Mouse (Mus musculus): ENCODE results near the gene Fam227a. TPM values are rescaled to one million over a fixed set of nuclear protein-coding genes. Genes with fewer than 3 reads are reported as not detected.

Fam227a gene
- total RNA-seq, 2 experiments from 2014 or later, result 12.3 to 13.1 TPM

- TF ChIP-seq CTCF (conservative IDR thresholded peaks at IDR 0.05), result no peak
- DNase-seq (ENCODE audit: low spot score in 2 of 2), result no peak
- Histone ChIP-seq H3K4me3 (no peak overlapping the region), H3K27ac (no peak overlapping the region)
Observed at GRCm38 (mm10) chr15:79619770-79620414, 38.9 kb downstream of the Fam227a start.

- no peak for TF ChIP-seq CTCF (conservative IDR thresholded peaks at IDR 0.05)
- no peak for DNase-seq (ENCODE audit: low spot score in 2 of 2)
- H3K27ac ChIP-seq, result no peak overlapping the region
- no peak overlapping the region for H3K4me3 ChIP-seq
Observed at GRCm38 (mm10) chr15:79618456-79618855, 40.3 kb downstream of the Fam227a start.

GRCm38 (mm10) chr15:79617135-79617534 is 41.6 kb downstream of the Fam227a start:
- Histone ChIP-seq H3K4me3 (no peak overlapping the region), H3K27ac (no peak overlapping the region)
- no peak for TF ChIP-seq CTCF (conservative IDR thresholded peaks at IDR 0.05)
- no peak for DNase-seq (ENCODE audit: low spot score in 2 of 2)

- DNase-seq (ENCODE audit: low spot score in 2 of 2), result no peak
- H3K27ac ChIP-seq, result no peak overlapping the region
- no peak overlapping the region for H3K4me3 ChIP-seq
- peak; percentile 57 for TF ChIP-seq CTCF (conservative IDR thresholded peaks at IDR 0.05)
Observed at GRCm38 (mm10) chr15:79616729-79617128, 42.0 kb downstream of the Fam227a start.

- no peak for TF ChIP-seq CTCF (conservative IDR thresholded peaks at IDR 0.05)
- Histone ChIP-seq H3K27ac (no peak overlapping the region), H3K4me3 (no peak overlapping the region)
- no peak for DNase-seq (ENCODE audit: low spot score in 2 of 2)
Observed at GRCm38 (mm10) chr15:79615501-79615900, 43.3 kb downstream of the Fam227a start.

- H3K27ac ChIP-seq, result no peak overlapping the region
- DNase-seq (ENCODE audit: low spot score in 2 of 2), result no peak
- no peak for TF ChIP-seq CTCF (conservative IDR thresholded peaks at IDR 0.05)
- no peak overlapping the region for H3K4me3 ChIP-seq
Observed at GRCm38 (mm10) chr15:79609226-79609625, 49.5 kb downstream of the Fam227a start.

GRCm38 (mm10) chr15:79608214-79608613 is 50.5 kb downstream of the Fam227a start:
- Histone ChIP-seq H3K27ac (no peak overlapping the region), H3K4me3 (no peak overlapping the region)
- no peak for TF ChIP-seq CTCF (conservative IDR thresholded peaks at IDR 0.05)
- no peak for DNase-seq (ENCODE audit: low spot score in 2 of 2)

GRCm38 (mm10) chr15:79607757-79608156 is 51.0 kb downstream of the Fam227a start:
- peak; percentile 74 for TF ChIP-seq CTCF (conservative IDR thresholded peaks at IDR 0.05)
- H3K27ac ChIP-seq, result no peak overlapping the region
- peak in 1 of 2 experiments; percentile 43 for DNase-seq (ENCODE audit: low spot score in 2 of 2)
- H3K4me3 ChIP-seq, result no peak overlapping the region

- H3K4me3 ChIP-seq, result no peak overlapping the region
- TF ChIP-seq CTCF (conservative IDR thresholded peaks at IDR 0.05), result no peak
- no peak overlapping the region for H3K27ac ChIP-seq
- peak in 1 of 2 experiments; percentile 29 for DNase-seq (ENCODE audit: low spot score in 2 of 2)
Observed at GRCm38 (mm10) chr15:79606161-79606560, 52.6 kb downstream of the Fam227a start.

- peak within 1 kb of the TSS; percentile 18; the same call in 1 of the 2 replicates for H3K4me3 ChIP-seq
- no peak within 1 kb of the TSS for H3K27ac ChIP-seq
- no peak for TF ChIP-seq CTCF (conservative IDR thresholded peaks at IDR 0.05)
- no peak for DNase-seq (ENCODE audit: low spot score in 2 of 2)
Observed at GRCm38 (mm10) chr15:79604990-79605665, 53.6 kb downstream of the Fam227a start, which contains the start of gene Dmc1. Gene Dmc1 (minus strand): TSS chr15:79605109.

- DNase-seq (ENCODE audit: low spot score in 2 of 2), result peak; percentile 32 to 34
- no peak overlapping the region for H3K4me3 ChIP-seq
- TF ChIP-seq CTCF (conservative IDR thresholded peaks at IDR 0.05), result no peak
- peak overlapping the region; percentile 39; the same call in 1 of the 2 replicates for H3K27ac ChIP-seq
Observed at GRCm38 (mm10) chr15:79600176-79600575, 58.6 kb downstream of the Fam227a start.

- H3K27ac ChIP-seq, result no peak overlapping the region
- H3K4me3 ChIP-seq, result no peak overlapping the region
- DNase-seq (ENCODE audit: low spot score in 2 of 2), result no peak
- no peak for TF ChIP-seq CTCF (conservative IDR thresholded peaks at IDR 0.05)
Observed at GRCm38 (mm10) chr15:79598715-79599114, 60.0 kb downstream of the Fam227a start.

- DNase-seq (ENCODE audit: low spot score in 2 of 2), result no peak
- no peak overlapping the region for H3K27ac ChIP-seq
- TF ChIP-seq CTCF (conservative IDR thresholded peaks at IDR 0.05), result no peak
- no peak overlapping the region for H3K4me3 ChIP-seq
Observed at GRCm38 (mm10) chr15:79581581-79581980, 77.2 kb downstream of the Fam227a start.

Measured in layer of hippocampus, adult 2 months (tissue).